Mouse (Mus musculus): ENCODE data around the gene Wwp2.

Wwp2 gene

DNA sequence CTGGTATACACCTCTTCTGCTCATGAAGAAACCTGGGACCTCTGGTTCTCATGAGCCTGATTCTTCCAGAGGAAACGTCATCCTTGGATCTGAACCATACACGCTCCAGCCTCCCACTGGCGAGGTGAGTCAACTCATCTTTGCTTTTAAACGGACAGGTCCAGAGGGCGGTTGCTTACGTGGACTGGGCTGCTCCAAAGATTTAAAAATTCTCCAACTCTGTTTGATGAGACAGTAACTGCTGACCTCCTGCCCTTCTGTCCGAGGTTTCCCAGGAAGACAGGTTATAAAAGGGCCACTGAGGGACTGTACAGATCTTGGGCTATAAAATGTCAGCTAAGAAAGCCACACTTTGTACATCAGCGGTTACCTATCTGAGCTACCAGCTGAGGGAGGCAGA, 5.3 kb upstream of the Wwp2 start:
- DNase-seq (ENCODE audit: low spot score in 2 of 2): no peak

GRCm38 (mm10) chr8:107435421-107435961, 674 bp upstream of the Wwp2 start:
- DNase-seq (ENCODE audit: low spot score in 2 of 2): no peak

DNA sequence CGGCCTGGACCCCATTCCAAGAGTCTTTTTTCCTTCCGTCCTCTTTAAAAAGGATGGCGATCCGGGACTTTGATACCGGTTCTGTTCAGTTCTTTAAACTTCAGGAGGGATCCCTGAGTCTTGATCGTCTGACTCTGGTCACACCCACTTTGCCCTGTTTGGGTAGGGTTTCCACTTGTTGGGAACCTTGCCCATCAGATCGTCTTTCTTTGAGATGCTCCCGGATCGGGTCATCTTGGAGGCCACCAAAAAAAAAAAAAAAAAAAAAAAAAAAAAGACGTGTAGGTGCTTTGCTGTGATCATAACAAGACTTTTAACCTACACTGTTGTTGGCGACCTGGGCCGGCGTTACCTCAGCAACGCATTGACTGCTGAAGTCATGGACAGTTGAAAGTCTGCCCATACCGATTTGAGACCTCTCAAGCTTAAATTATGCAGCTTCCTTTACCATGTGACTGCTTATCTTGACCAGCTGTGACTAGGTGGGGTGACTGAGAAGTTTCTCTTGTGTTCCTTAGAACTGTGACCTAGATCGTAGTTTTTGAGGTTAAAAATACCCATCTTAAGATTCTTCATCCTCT, 766 bp downstream of the Wwp2 start:
- DNase-seq (ENCODE audit: low spot score in 2 of 2): no peak

DNA sequence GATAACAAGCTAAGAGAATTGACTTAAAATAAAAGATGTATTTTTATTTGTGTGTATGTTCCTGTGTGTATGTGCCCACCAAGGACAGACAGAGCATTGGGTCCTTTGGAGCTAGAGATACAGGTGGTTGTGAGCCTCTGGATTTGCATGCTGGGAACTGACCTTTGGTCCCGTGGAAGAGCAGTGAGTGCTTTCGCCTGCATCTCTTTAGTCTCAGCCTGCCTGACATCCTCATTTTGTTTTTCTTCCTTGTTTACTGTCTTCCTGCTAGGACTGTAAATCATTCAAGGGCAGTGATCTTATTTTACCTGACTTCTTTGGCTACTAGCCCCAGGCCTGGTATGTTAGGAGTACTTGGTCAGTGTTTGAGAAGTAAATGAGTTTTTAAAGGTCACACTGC, 1.5 kb downstream of the Wwp2 start:
- no peak for DNase-seq (ENCODE audit: low spot score in 2 of 2)

- DNase-seq (ENCODE audit: low spot score in 2 of 2): no peak
These were observed 3.9 kb downstream of the Wwp2 start for GRCm38 (mm10) chr8:107439880-107440625.

DNA sequence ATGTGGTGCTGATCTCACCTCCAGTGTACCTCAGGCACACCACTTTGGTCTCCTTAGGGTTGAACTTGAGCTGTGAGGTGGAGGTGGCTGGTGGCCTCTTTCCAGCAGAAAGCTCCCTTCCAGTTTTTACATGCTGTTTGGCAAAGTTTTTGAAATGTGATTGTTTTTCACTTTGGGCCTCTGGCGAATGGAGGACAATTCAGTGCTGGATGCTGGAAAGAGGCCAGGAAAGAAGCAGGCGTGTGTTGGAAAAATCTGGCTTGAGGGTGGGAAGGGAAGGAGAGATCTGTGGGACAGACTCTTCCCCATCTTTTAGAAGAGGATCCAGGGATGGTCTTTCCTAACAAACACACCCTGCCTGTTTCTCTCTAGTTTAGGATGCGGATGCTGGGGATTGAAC, 8.5 kb downstream of the Wwp2 start:
- no peak for DNase-seq (ENCODE audit: low spot score in 2 of 2)

DNA sequence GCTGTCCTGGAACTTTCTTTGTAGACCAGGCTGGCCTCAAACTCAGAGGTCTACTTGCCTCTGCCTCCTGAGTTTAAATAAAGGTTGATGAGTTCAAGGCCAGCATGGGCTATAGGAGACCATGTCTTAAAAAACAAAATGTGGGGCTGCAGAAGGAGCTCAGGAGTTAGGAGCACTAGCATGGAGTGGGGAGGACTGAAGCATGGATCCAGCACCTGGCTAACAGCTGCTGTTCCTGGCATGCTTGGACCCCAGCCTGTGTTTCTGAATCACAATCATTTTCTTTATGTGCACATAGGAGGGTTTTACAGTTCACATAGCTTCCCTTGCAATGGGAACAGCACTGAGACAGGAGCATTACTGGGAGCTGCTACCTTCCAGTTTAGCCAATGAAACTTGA, 11.5 kb downstream of the Wwp2 start:
- DNase-seq (ENCODE audit: low spot score in 2 of 2): no peak

DNA sequence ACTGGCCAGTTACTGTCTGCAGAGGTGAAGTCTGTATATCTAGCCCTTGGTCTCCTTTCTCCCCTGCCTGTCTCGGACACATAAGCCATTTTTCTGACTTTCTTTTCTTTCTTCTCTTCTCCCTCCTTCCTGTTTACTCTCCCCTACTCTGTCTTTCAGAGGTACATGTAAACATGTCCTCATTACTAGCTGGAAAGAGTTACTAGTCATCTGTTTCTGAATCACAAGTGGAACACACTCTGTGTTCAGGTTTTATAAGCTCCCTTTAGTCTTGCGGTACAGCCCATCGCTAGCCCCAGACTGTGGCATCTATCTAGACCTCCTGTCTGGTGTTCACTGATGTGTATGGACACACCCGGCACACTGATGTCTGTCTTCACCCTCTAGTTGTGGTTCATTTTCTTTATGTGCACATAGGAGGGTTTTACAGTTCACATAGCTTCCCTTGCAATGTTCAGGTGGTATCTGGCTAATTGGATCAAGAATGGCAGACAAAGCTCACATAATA, 12.3 kb downstream of the Wwp2 start:
- DNase-seq (ENCODE audit: low spot score in 2 of 2): no peak

DNA sequence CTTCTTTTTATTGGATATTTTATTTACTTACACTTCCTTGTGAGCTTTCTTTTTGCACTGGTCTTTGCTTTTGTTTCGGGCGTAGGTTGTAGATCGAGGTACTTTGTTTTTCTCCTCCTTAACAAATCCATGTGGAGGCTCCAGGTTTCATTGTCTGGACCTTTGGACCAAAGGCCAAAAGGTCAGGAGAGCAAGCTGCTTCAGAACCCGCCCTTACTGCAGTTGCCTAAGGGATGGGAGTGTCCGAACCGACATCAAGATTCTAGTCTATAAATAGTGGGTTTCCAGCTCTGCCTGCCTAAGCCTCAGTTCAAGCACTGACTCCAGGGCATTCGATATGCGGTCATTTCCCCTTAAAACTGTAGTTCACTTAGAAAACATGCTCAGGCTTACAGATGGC, 13.0 kb downstream of the Wwp2 start:
- no peak for DNase-seq (ENCODE audit: low spot score in 2 of 2)

DNA sequence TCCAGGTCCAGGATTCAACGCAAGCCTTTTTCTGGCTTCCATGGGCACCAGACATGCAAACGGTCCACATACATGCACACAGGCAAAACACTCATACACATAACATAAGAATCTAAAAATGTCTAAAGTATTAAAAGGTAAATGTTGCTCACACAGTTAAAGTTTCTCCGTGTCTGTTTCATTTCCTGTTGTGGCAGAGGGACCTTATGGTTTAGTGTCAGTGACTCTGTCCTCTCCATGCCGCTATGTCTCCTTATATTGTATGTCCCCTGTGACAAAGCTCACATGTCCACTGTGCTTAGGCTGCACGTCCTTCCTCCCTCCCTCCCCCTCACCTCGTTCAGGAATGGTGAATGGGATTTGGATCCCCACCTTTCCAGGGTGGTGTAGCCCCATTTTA, 13.5 kb downstream of the Wwp2 start:
- DNase-seq (ENCODE audit: low spot score in 2 of 2): no peak

GRCm38 (mm10) chr8:107451414-107452066, 15.4 kb downstream of the Wwp2 start:
- DNase-seq (ENCODE audit: low spot score in 2 of 2): no peak

DNA sequence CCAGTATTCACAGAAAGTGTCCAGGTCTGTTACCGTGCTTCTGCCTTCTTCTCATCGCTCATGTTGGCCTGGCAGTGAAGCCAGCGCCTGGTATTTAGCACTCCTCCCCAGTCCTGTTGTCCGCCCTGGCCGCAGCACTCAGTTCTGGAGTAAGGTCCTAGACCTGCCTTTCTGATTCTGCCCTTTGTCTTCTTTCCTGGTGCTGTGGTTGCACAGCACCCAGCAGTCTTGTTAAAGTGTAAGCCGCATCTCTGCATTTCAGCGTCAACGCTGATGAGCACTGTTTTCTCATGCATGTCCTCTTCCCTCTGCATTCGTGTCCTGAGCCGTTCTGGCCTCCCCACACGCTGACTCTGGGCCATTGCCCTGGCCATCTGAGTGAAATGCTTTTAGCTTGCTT, 17.2 kb downstream of the Wwp2 start:
- DNase-seq (ENCODE audit: low spot score in 2 of 2): no peak

DNA sequence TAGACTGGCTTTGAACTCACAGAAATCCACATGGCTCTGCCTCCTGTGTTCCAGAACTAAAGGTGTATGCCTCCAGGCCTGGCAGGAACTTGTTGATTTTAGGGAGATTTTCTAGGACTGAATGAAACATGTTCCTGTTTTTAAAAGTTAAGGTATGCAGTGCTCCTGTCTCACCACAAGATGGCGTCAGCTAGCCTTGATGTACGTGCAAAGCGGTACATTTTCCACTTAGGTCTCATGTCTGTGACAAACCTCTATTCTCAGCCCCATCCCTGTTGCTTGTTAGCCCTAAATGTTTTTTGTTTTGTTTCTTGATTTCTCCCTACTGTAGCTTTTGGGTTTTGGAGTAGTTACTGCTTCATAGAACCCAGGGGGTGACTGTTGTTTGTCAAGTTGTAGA, 19.1 kb downstream of the Wwp2 start:
- peak in 1 of 2 experiments; percentile 18 for DNase-seq (ENCODE audit: low spot score in 2 of 2)

DNA sequence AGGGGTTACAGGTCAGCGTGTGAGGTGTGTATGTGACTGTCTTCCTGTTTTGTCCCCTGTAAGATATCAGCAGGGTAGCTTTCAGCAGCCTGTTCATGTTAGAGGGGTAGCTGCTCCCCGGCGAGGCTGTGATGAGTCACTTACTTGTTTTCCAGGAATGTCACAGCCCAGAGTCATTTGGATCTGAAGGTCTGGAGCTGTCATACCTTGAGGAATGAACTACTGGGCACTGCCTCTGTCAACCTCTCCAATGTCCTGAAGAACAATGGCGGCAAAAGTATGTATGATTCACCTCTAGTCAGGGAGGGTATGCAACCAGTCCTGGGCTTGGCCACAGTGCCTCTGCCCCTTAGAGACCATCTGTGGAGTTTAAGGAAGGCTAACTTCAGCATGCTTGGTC, 21.6 kb downstream of the Wwp2 start:
- DNase-seq (ENCODE audit: low spot score in 2 of 2): no peak

- DNase-seq (ENCODE audit: low spot score in 2 of 2): no peak
These were observed 22.1 kb downstream of the Wwp2 start for GRCm38 (mm10) chr8:107458281-107458680.

DNA sequence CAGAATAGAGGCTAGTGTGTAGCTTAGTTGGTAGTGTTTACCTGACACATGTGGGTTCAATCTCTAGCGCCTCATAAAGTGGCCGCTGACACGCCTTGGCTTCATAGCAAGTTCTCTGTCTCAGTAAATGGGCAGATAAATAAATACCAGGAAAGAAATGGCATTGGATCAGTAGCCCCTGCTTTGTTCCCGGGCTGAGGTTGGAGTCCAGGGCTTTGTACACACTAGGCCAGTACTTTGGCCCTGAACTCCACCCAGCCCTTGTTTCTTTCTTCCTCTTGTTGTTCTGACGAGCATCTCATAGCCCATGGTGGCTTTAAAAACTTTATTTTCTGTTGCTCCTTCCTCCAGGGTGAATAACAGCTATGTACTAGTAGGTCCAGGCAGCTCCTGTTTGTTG, 26.3 kb downstream of the Wwp2 start:
- DNase-seq (ENCODE audit: low spot score in 2 of 2): no peak

DNA sequence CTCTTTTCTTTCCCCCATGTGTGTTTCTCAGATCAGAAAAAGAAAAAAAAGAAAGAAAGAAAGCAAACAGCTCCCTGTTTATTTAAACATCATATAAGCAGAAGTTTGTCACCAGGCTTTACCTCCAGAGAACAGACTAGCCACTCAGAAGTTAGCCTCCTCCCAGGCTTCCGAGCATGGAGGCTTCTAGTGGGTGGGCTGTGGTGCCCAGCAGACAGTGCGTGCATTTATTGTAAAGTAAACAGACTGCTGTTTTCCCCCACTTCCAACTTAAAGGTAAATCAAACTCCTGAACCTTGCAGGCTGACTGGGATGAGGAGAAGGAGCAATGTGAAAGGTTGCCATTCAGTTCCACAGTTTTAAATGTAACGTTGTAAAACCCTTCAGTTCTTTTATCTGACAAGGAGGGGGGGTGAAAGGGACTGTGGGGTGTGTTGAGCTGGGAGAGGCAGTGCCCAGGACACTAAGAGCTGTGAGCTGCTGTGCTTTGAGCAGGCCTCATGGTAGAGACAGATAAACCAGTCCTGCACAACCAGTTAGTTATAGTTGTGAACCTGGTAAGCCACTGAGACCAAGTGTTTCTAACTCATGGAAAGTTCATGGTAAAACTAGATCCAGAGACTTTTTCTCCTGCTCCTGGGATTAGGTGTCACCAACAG, 29.3 kb downstream of the Wwp2 start:
- no peak for DNase-seq (ENCODE audit: low spot score in 2 of 2)

DNA sequence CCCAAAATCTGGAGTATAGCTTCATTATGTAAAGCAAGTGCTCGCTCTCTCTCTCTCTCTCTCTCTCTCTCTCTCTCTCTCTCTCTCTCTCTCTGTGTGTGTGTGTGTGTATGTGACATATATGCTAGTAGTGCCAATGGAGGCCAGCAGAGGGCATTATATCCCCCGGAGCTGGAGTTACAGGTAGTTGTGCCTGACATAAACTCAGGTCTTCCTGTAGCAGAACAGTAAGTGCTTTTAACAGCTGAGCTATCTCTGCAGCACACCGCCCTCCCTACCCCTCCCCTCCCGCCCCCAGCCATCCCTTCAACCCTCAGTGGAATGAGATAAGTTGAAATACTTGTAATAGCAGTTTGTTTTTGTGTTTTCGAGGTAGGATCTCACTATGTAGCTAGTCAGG, 30.5 kb downstream of the Wwp2 start:
- DNase-seq (ENCODE audit: low spot score in 2 of 2): no peak

DNA sequence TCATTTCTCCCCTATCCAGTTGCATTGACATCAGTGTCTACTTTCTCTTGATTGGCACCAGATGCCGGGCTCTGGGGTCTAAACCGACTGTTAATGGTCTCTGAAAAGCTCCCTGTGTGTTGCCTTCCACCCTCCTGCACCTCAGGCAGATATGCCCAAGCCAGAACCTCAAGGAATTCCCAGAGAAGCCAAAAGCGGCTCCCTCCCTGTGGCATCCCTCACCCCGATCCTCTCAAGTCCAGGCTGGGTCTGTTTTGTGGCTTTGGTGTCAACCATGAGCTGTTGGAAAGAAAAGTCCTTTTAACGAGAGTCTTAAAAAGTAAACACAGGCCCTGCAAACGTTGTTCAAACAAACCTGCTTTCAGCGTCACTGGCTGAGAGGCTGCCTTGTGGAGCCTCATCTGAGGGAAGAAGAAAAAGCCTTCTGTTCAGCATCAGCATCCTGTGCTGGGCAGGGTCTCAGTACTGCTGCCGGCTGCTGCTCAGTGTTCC, 32.7 kb downstream of the Wwp2 start:
- DNase-seq (ENCODE audit: low spot score in 2 of 2): no peak

GRCm38 (mm10) chr8:107470302-107470701, 34.1 kb downstream of the Wwp2 start:
- DNase-seq (ENCODE audit: low spot score in 2 of 2): no peak

DNA sequence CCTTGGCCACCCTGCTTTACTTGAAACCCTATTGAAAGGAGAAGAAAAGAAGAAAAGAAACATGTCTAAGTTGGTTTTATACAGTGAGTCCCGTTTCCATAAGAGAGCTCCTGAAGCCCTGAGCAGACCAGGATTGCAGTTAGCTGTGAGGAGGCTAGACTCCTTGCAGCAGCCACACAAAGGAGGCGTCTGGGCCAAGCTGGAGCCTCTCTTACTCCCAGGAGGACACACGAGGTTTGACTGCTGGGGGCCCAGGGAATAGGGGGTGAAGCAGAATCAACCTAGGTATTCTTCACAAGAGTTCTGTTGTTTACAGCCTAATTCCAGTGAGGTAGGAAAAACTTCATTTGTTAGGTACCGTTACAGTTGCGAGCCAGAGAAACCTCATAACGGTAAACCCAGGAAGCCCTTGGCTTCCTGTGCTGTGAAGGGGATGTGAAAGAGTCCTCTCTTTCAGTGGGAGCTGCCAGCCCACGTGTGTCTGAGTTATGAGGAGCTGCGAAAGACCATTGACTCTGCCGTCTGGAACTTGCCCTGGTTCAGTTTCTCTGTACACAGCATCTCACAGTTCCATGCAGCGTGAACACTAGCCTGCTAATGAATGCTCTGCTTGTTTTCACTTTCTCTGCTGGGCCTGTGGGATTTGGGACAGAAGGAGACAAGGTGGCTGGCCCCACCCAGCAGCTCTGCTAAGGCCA, 36.4 kb downstream of the Wwp2 start:
- DNase-seq (ENCODE audit: low spot score in 2 of 2): no peak

Measured in cerebellum, postnatal 4 days (tissue).